In the genomic region with DNA sequence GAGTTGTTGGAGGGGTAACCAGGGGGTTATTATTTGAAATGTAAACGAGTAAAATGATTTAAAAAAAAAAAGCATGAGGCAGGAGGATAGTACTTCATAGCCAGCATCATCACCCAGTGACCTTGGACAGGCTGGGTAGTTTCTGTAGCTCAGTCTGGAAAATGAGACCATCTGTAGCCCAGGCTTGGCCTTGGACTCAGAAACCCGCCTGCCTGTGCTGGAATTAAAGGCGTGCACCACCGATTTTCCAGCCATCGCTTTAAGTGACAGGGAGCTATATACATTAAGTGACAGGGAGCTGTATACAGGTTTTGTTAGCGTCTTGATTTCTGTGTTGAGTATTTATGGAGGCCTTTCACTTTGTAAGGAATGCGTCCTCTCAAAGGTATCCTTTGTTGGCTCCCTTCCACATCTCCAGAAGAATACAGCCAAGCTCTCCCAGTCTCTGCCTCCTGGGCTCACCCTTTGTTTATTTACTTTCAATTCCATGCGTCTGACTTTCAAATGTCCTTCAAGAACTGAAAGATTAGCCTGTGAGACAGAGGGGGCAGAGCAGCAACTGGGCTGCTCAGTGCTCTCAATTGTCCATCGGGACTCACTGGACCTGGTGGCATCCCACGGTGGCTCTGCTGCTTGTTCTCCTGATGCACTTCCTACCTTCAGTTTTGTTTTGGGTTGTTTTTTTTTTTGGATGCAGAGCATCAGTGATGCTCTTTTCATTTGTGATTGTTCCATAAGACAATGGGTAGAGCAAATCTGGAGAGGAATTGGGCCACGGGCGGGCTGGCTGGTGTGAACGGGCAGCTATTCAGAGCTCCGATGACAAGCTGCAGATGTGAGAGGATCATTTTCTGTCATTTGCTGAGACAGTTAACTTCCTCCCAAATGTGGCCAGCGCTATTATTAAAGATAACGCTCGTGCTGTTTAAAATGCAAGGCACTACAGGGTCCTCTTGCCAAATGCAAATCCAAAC, we compare ENCODE assay signal across 12 mouse cellular contexts.
A peak's percentile ranks its signal among the peaks of the same experiment; 100 is the strongest.
DNase-seq lines count a peak whose midpoint lies in the region; ATAC-seq and TF ChIP-seq lines count a peak whose summit lies in the region.
"Had no signal": no experiment of that assay in that cellular context is flagged by ENCODE, and none has a peak within 500 bp of the region (broad histone marks: within the 10 kb centered on the region; RNA-seq: fewer than 3 reads in every experiment).

No protein-coding gene starts in this region.

- H3K4me1 ChIP-seq in heart, embryonic 13.5 days, result peaks cover 26% of the 10 kb centered on the region
- peaks cover 0 to 22% of the 10 kb centered on the region in 2 experiments; a peak in 1 of 4 replicates for H3K4me1 ChIP-seq in ES-E14 (ENCODE audit: control insufficient read depth in 2 of 2, insufficient read depth in 2 of 2, low read length in 2 of 2, poor library complexity in 1 of 2)
- H3K4me1 ChIP-seq in hindbrain, embryonic 16.5 days (ENCODE audit: control insufficient read depth, insufficient read depth, low read depth, low read length), result peaks cover 18% of the 10 kb centered on the region
- no peaks in the 10 kb centered on the region for H3K4me1 ChIP-seq in liver, embryonic 12.5 days
- peaks cover 15% of the 10 kb centered on the region for H3K4me1 ChIP-seq in intestine, embryonic 16.5 days (ENCODE audit: control insufficient read depth, insufficient read depth, low read length)

- H3K9ac ChIP-seq in heart, embryonic 13.5 days, result no peak overlapping the region
- no peak overlapping the region for H3K9ac ChIP-seq in ES-E14 (ENCODE audit: insufficient read depth, low read depth, low read length, poor library complexity, severe bottlenecking)
- H3K9ac ChIP-seq in hindbrain, embryonic 16.5 days (ENCODE audit: low read depth, low read length), result no peak overlapping the region
- no peak overlapping the region for H3K9ac ChIP-seq in liver, embryonic 12.5 days
- no peak overlapping the region for H3K9ac ChIP-seq in intestine, embryonic 16.5 days (ENCODE audit: low read depth, low read length)

- peaks cover 4% of the 10 kb centered on the region for H3K9me3 ChIP-seq in heart, embryonic 13.5 days
- no peaks in the 10 kb centered on the region for H3K9me3 ChIP-seq in ES-E14 (ENCODE audit: control insufficient read depth, insufficient read depth, low read depth, low read length)
- no peaks in the 10 kb centered on the region; the same call in 1 of the 2 replicates for H3K9me3 ChIP-seq in hindbrain, embryonic 16.5 days (ENCODE audit: control insufficient read depth, low read length)
- H3K9me3 ChIP-seq in liver, embryonic 12.5 days (replicated peaks), result no peaks in the 10 kb centered on the region
- H3K9me3 ChIP-seq in intestine, embryonic 16.5 days (ENCODE audit: control insufficient read depth, low read length), result no peaks in the 10 kb centered on the region

- TF ChIP-seq CTCF in layer of hippocampus, adult 2 months (conservative IDR thresholded peaks at IDR 0.05), result no peak

- peak overlapping the region; percentile 24 for H3K27ac ChIP-seq in heart, embryonic 13.5 days (replicated peaks)
- peak overlapping the region; percentile 11 for H3K27ac ChIP-seq in layer of hippocampus, adult 2 months
- H3K27ac ChIP-seq in ES-E14 (ENCODE audit: insufficient read depth, low read depth, low read length, poor library complexity, severe bottlenecking), result no peak overlapping the region
- no peak overlapping the region for H3K27ac ChIP-seq in hindbrain, embryonic 16.5 days (ENCODE audit: low read depth, low read length)
- no peak overlapping the region for H3K27ac ChIP-seq in liver, embryonic 12.5 days
- H3K27ac ChIP-seq in intestine, embryonic 16.5 days (ENCODE audit: low read length), result no peak overlapping the region

- H3K27me3 ChIP-seq in heart, embryonic 13.5 days (replicated peaks), result no peaks in the 10 kb centered on the region
- H3K27me3 ChIP-seq in hindbrain, embryonic 16.5 days (replicated peaks; ENCODE audit: control insufficient read depth, insufficient read depth, low read length), result no peaks in the 10 kb centered on the region
- no peaks in the 10 kb centered on the region for H3K27me3 ChIP-seq in liver, embryonic 12.5 days (replicated peaks)
- H3K27me3 ChIP-seq in intestine, embryonic 16.5 days (replicated peaks; ENCODE audit: control insufficient read depth, insufficient read depth, low read length), result no peaks in the 10 kb centered on the region

- H3K36me3 ChIP-seq in heart, embryonic 13.5 days, result no peaks in the 10 kb centered on the region
- no peaks in the 10 kb centered on the region for H3K36me3 ChIP-seq in ES-E14 (ENCODE audit: control insufficient read depth, insufficient read depth, low read length, poor library complexity, severe bottlenecking)
- no peaks in the 10 kb centered on the region for H3K36me3 ChIP-seq in hindbrain, embryonic 16.5 days (ENCODE audit: control insufficient read depth, insufficient read depth, low read length)
- H3K36me3 ChIP-seq in liver, embryonic 12.5 days, result no peaks in the 10 kb centered on the region
- H3K36me3 ChIP-seq in intestine, embryonic 16.5 days (ENCODE audit: control insufficient read depth, insufficient read depth, low read length), result no peaks in the 10 kb centered on the region

- no peak for DNase-seq in heart, postnatal 25 days (ENCODE audit: low spot score)
- DNase-seq in layer of hippocampus, adult 2 months (ENCODE audit: low spot score in 2 of 2), result no peak
- no peak for DNase-seq in layer of hippocampus, postnatal 36 days
- peak; percentile 33 for DNase-seq in ES-E14 (ENCODE audit: low read depth, low spot score)
- DNase-seq: cerebellum, postnatal 36 days; gastrocnemius, postnatal 36 days; kidney, postnatal 4 days; lung, postnatal 14 days had no signal

- ATAC-seq in heart, embryonic 13.5 days (ENCODE audit: extremely low read depth, insufficient number of reproducible peaks, low FRiP score, low TSS enrichment), result no peak
- no peak for ATAC-seq in hindbrain, embryonic 16.5 days
- no peak for ATAC-seq in liver, embryonic 12.5 days
- no peak for ATAC-seq in intestine, embryonic 16.5 days

- WGBS in heart, embryonic 13.5 days, result 43% methylated on average over 17 of the region's 17 CpGs
- WGBS in hindbrain, embryonic 16.5 days, result 26% methylated on average over 17 of the region's 17 CpGs
- 53% methylated on average over 17 of the region's 17 CpGs for WGBS in liver, embryonic 12.5 days (ENCODE audit: insufficient replicate concordance)
- WGBS in intestine, embryonic 16.5 days, result 49% methylated on average over 17 of the region's 17 CpGs

- no peak overlapping the region for H3K4me3 ChIP-seq in heart, embryonic 13.5 days
- H3K4me3 ChIP-seq in layer of hippocampus, adult 2 months, result no peak overlapping the region; the same call in 1 of the 2 replicates
- no peak overlapping the region for H3K4me3 ChIP-seq in ES-E14 (ENCODE audit: insufficient read depth in 1 of 2, low read depth in 1 of 2, low read length in 2 of 2, poor library complexity in 1 of 2, severe bottlenecking in 1 of 2)
- H3K4me3 ChIP-seq in hindbrain, embryonic 16.5 days (ENCODE audit: low read length), result no peak overlapping the region
- H3K4me3 ChIP-seq in liver, embryonic 12.5 days, result no peak overlapping the region
- H3K4me3 ChIP-seq in intestine, embryonic 16.5 days (ENCODE audit: low read length), result no peak overlapping the region

- intact Hi-C loops in heart, postnatal 25 days (cut with DNase I), result loop anchor here (5.0 kb wide), 1 partner anchor 39 kb away; no protein-coding TSS in a partner anchor

- peak overlapping the region; percentile 44 for H3K4me2 ChIP-seq in heart, embryonic 13.5 days
- H3K4me2 ChIP-seq in hindbrain, embryonic 16.5 days (ENCODE audit: low read length), result peak overlapping the region; percentile 16; the same call in 1 of the 2 replicates
- H3K4me2 ChIP-seq in liver, embryonic 12.5 days, result no peak overlapping the region
- no peak overlapping the region for H3K4me2 ChIP-seq in intestine, embryonic 16.5 days (ENCODE audit: low read depth, low read length)

- in situ Hi-C loops in ES-E14 (cut with MboI; ENCODE audit: low sequenced_read_pairs in 2 of 2, unreplicated experiment in 2 of 2), result no loop called here

TF ChIP-seq in ES-E14, 5 proteins besides CTCF, POLR2A, EP300 and RAD21:
- TF ChIP-seq ZNF384 (IDR thresholded peaks at IDR 0.05; ENCODE audit: low read depth, low read length), result no peak
- TF ChIP-seq CHD2 (IDR thresholded peaks at IDR 0.05; ENCODE audit: low read depth, low read length), result no peak
- no peak for TF ChIP-seq HCFC1 (IDR thresholded peaks at IDR 0.05; ENCODE audit: borderline replicate concordance, insufficient read depth, low read length)
- TF ChIP-seq MAFK (IDR thresholded peaks at IDR 0.05; ENCODE audit: insufficient read depth, low read depth, low read length), result no peak
- TF ChIP-seq ZC3H11A (IDR thresholded peaks at IDR 0.05; ENCODE audit: borderline replicate concordance, low read depth, low read length), result no peak

Comparison
In these comparisons a context has a peak if more than half of its experiments do, and no peak if none do; other contexts are left out.
1. H3K27ac ChIP-seq: peak in heart, embryonic 13.5 days (single experiment) and layer of hippocampus, adult 2 months (single experiment); none in ES-E14 (single experiment), hindbrain, embryonic 16.5 days (single experiment), liver, embryonic 12.5 days (single experiment) and intestine, embryonic 16.5 days (single experiment).
2. H3K4me2 ChIP-seq: peak in heart, embryonic 13.5 days (single experiment) and hindbrain, embryonic 16.5 days (single experiment); none in liver, embryonic 12.5 days (single experiment) and intestine, embryonic 16.5 days (single experiment).